Mouse (Mus musculus) monocyte, adult 5-6 weeks (primary cell): ENCODE results near the gene Zfp990. TPM values are rescaled to one million over a fixed set of nuclear protein-coding genes. Genes with fewer than 3 reads are reported as not detected.
"Not testable (repeated sequence)": the region's sequence is repeated elsewhere in the genome, so short reads cannot be mapped to it uniquely, and the experiment has no call there.

ENCODE experiments used
- ATAC-seq: fragments of 153-309, 156-312 bp; replicated peaks from 2 replicates; pipeline ENCODE4 v1.8.0; 2017; ENCODE audit warnings: mild to moderate bottlenecking; ENCODE audit not compliant: low TSS enrichment, insufficient number of reproducible peaks, severe bottlenecking, poor library complexity, low FRiP score
- total RNA-seq: library from RNA; stranded (forward); fragments of 200-1000, 200-491, 200-594 nt; gene quantifications from 3 replicates; pipeline ENCODE4 v1.2.3, GENCODE M21; 2017

The Zfp990 gene
- total RNA-seq, 1 experiment from 2014 or later, result not detected

DNA sequence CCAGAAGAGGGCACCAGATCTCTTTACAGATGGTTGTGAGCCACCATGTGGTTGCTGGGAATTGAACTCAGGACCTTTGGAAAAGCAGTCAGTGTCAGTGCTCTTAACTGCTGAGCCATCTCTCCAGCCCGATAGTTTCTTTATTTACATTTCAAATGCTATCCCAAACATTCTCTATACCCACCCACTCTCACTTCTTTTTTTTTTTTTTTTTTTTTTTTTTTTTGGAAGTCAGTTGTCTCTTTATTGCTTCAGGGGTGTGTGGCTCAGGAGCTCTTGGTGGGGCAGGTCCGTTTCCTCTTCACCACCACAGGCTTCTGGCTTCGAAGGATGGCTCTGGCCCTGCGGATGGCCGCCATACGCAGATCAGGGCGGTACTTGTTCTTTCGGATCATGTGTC, 66.1 kb downstream of the Zfp990 start:
- ATAC-seq, result not testable (repeated sequence)

DNA sequence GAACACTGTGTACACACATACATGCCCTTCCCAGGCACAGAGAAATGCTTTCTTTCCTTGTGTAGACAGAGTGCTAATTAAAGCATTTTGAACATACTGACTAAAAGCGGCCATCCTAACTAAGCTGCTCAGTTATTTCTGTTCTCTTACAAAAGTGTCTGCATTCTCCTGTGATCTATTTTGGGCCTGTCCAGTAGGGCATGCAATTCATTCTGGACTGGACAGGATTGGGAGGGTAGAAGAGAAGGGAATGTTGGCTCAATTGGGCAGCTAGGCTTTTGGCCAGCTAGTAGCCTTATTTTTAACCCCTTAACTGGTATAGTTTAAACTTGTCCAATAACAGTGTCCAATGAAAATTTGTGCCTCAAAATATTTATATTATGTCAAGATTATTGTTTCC, 69.8 kb downstream of the Zfp990 start:
- not testable (repeated sequence) for ATAC-seq

DNA sequence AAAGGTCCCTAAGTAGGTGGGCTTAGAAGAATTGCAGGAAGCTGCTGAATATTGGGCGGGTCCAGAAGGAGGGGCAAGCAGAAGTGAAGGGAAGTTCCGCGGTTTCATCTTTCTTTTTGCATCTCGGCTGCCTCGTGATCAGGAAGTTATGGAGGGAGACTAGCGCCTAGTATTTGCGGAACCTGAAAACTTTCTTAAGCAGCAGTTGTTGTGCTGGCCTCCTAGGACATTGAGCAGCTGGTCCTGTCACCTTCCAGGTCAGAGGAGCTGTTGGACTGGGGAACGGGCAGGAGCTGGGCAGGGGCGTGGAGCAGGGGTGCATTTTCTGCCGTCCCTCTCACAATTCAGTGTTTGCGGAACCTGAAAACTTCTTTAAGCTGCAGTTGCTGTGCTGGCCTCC, 74.5 kb downstream of the Zfp990 start, which contains the start of gene Gm13212:
Gene Gm13212 (plus strand): TSS at position 89 of the 400 bp plus-strand sequence.
- peak; percentile 59; the same call in 1 of the 2 replicates for ATAC-seq

DNA sequence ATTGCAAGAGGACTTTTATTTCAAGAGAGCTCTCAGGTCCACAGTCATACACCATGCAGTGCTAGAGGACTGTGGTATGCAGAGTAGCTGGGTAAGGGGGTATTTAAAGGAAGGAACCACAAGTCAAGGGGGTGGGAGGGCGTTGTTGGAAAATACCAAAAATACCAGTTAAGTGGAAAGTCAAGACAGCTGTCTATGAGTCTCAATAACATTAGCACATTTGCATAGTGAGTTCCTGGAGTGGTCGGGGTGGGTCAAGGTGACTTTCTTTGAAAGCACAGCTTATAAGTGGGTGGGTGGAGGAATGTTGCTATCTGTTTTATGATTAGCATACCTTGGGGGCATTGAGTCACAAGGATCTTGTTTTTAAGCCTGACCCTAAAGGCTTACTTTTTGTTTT, 75.5 kb downstream of the Zfp990 start:
- ATAC-seq, result not testable (repeated sequence)

Other genes with a start within 250 kb of the Zfp990 start
- gene Tnfrsf8, start 195.6 kb upstream of the Zfp990 start, total RNA-seq, result 8.1 to 9.7 TPM (median 8.2 TPM) in 3 replicates
- gene Gm13212, start 74.4 kb downstream of the Zfp990 start, total RNA-seq, result 8.4 to 15.7 TPM (median 13.3 TPM) in 3 replicates
- gene Zfp980, start 159.9 kb downstream of the Zfp990 start, total RNA-seq, result not detected in 3 replicates